Mouse (Mus musculus) cerebellum, adult 2 months (tissue): ENCODE data around the gene Babam2.

ENCODE experiments used
- CTCF ChIP-seq: fragments of 200-500 bp; IDR thresholded peaks from 2 replicates; pipeline ENCODE4 v1.5.1; 2011; ENCODE audit warnings: low read depth, mild to moderate bottlenecking, control low read depth, low read length, moderate library complexity, borderline replicate concordance; ENCODE audit not compliant: insufficient read depth
- POLR2A ChIP-seq: fragments of 200-500 bp; IDR thresholded peaks from 2 replicates; pipeline ENCODE4 v1.6.1; 2011; ENCODE audit warnings: low read length, control low read depth, borderline replicate concordance; ENCODE audit not compliant: insufficient read depth

- TF ChIP-seq CTCF = no peak
- TF ChIP-seq POLR2A = no peak
Measured at GRCm38 (mm10) chr5:31866071-31866470, 168.6 kb downstream of the Babam2 start.
